Mouse (Mus musculus) ES-Bruce4 (cell line): Measurements from ENCODE around the gene Ank3.

ENCODE experiments used
- CTCF ChIP-seq: IDR thresholded peaks from one replicate; pipeline ENCODE4 v1.8.1; 2011; ENCODE audit warnings: low read depth, low read length
- POLR2A ChIP-seq: IDR thresholded peaks from one replicate; pipeline ENCODE4 v1.8.1; 2011; ENCODE audit warnings: low read length; ENCODE audit not compliant: insufficient read depth

GRCm38 (mm10) chr10:69944845-69945244, 546.3 kb downstream of the Ank3 start:
- TF ChIP-seq CTCF (no peak), POLR2A (no peak)
